Mouse (Mus musculus) bone marrow macrophage, adult 2 months (primary cell): ENCODE results near the gene Rtel1.

ENCODE experiments used
- CTCF ChIP-seq: IDR thresholded peaks from 2 replicates; pipeline ENCODE4 v1.5.1; 2012; ENCODE audit warnings: low read depth, mild to moderate bottlenecking, low read length, moderate library complexity
- POLR2A ChIP-seq: IDR thresholded peaks from 2 replicates; pipeline ENCODE4 v1.6.1; 2012; ENCODE audit warnings: mild to moderate bottlenecking, low read depth, low read length, borderline replicate concordance

GRCm38 (mm10) chr2:181287338-181287957, 32.1 kb upstream of the Rtel1 start:
- no peak for TF ChIP-seq POLR2A
- no peak for TF ChIP-seq CTCF
